Mouse (Mus musculus) lung, adult 2 months (tissue): Measurements from ENCODE around the gene Ythdf1.

Experiments used
- CTCF ChIP-seq: fragments of 200-500 bp; IDR thresholded peaks from 2 replicates; pipeline ENCODE4 v1.5.1; 2011; ENCODE audit warnings: mild to moderate bottlenecking, low read length, control low read depth; ENCODE audit not compliant: insufficient read depth
- POLR2A ChIP-seq: fragments of 200-500 bp; IDR thresholded peaks from 2 replicates; pipeline ENCODE4 v1.6.1; 2011; ENCODE audit warnings: low read depth, mild to moderate bottlenecking, control low read depth, low read length, borderline replicate concordance; ENCODE audit errors: extremely low read depth

GRCm38 (mm10) chr2:180952731-180953171 is 32.0 kb upstream of the Ythdf1 start:
- TF ChIP-seq POLR2A (no peak), CTCF (no peak)
